Mouse (Mus musculus) layer of hippocampus, adult 11-12 months (tissue): ENCODE data around the gene Ak2.

Source experiments
- DNase-seq: peaks from one replicate; pipeline ENCODE4 v3.0.0; 2022; ENCODE audit warnings: low spot score

Ak2 gene

DNA sequence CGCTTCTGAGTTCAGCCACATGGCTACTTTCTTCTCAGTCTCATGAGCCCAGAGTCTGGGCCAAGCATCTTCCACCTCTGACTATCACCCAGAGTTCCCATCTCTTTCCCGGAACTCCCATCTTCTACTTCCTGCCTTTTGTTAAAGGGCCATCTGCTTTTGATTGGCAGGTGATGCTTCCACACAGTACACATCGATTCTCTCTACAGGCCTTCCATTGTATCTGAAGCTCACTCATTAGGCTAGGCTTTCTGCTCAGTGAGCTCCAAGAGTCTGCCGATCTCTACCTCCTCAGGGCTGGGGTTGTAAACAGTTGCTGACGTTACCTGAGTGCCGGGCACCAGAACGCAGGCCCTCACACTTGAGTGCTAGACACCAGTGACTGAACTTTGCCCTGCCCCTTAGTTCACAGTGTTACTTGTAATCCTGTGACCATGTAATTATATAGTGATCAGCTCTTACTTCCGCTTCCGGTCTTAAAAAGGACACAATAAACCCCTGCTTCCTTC, at the start of gene Ak2:
Gene Ak2, plus strand, starts transcription at position 459 of the 509 bp plus-strand sequence.
- DNase-seq, result no peak

DNA sequence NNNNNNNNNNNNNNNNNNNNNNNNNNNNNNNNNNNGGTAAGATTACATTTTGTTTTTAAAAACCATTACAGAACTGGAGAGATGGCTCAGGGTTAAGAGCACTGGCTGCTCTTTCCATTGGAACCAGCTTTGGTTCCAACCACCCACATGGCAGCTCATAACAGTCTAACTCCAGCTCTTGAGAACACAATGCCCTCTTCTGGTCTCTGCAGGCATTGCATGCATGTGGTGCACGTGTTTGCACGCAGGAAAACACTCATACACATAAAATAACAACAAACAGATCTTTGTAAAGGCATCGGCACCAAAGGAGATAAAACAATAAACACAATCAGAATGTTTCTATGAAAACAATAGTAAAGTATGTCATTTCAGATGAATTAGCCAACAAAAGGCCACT, 49.4 kb upstream of the Ak2 start:
- DNase-seq, result no peak

DNA sequence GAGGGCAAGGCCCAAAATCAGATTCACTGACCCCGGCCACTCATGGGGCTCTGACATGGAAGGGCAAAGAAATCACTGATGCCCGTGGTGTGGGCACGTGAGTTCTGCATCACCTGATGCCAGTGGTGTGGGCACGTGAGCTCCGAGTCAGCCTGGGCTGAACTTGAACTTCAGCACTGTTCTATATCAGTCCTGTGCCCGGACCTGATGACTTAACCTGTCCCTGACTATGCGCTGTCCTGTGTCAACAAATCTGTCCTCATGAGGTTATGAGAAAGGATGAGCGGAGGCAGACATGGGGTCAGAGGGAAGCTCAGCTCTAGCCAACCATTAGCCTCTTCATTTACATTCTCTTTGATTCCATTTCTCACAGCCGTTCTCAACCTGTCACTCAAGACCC, 45.0 kb upstream of the Ak2 start:
- no peak for DNase-seq

DNA sequence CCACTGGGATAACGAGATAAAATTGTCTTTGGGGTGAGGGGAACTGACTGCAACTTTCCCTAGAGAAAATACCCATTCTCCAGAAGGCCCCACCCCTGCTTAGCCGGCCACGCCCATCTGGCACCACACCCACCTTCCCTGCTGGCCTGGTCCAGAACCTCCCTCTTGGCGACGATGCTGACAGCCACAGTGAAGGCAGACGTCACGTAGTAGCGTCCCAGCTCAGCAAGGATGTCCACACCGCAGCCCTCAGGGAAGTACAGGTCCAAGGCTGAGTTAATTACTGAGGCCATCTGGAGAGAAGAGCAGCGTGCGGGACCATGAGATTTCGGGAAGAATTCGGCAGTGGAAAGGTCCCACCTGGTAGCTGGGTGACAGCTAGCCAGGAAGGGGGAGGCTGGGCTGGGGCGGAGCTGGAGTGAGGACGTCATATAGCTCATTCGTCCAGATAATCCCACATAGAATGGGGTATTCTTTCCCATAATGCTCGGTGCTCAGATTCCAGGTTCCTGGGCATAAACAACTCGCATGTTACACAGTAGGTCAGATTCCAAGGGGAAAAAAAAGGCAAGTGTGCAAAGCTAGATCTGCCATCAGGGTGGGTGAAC, 44.3 kb upstream of the Ak2 start:
- no peak for DNase-seq

DNA sequence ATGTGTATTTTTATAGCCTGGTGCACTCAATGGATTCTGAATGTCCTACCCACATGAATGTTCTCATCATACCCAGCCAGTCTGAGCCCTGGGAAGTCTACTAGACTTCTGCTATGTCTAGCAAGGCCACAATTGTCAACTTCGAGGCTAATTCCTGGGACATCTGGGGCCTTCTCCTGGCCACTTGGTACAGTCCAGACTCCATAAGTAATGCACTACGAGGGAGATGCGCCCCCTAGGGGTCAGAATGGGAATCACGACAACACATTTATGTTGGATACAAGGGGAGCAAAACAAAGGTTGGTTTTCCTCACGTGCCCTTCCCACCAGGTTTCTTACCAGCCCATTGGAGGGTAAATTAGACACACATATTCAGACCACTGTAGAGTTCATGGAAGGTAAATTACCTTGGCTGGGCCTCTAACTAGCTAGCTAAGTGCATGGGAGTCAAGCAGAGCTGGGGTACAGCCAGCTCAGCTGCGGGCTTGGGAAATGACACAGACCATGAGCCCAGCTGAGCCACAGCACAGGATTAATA, 43.6 kb upstream of the Ak2 start:
- DNase-seq, result peak; percentile 62

DNA sequence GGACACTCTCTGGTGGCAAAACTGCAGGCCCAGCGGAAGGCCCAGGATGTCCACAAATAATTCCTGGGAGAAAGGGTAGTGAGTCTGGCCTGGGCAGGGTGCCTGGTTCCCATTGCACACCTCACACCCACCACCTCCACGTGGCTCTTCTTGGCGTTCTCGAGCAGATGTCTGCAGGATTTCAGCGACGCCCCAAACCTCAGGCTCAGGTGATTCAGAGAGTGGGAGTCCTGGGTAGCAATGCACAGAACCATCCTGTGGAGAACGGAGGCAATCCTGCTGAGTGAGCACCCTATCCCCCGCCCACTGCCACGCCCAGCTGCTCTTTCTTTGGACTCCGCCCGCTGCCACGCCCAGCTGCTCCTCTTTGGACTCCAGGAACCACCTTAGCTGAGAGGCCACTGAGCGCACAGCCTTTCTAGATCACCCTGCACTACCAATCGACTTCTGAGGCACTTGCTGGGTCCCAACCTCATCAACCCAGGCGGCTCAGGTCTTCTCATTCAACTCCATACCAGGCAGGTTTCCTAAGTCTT, 42.2 kb upstream of the Ak2 start:
- DNase-seq, result no peak

DNA sequence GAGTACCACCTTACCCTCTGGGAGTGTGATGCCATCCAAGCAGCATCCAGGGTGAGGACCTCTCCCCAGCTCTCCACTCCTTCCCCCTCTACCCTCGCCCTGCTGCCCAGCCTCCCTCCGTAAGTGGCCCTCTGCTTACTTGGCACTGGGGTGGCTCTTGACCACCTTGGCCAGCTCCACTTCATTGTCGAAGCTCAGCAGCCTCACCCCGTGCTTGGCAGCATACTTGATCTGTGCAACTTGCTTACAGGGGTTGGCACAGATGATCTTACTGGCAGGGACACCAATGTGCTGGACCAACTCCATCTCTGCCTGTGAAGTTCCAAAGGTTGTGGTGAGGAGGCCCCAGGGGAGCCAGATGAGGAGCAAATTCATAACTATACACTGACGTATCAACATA, 41.3 kb upstream of the Ak2 start:
- no peak for DNase-seq

DNA sequence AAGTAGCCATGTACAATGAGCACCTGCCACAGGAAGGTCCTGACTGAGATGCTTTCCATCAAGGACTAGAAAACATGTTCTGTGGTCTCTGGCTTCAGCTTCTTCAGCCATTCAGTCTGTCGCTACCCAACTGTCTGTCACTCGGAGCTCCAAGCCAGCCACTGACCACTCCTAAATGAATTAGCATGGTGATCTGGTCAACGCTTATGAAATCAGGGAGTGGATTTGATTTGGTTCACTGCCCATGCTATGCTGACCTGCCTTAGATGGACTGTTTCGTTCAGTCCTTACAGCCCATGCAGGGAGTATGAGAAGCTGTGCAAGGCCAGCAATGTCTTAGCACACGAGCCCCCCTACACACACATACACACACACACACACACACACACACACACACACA, 37.9 kb upstream of the Ak2 start:
- no peak for DNase-seq

DNA sequence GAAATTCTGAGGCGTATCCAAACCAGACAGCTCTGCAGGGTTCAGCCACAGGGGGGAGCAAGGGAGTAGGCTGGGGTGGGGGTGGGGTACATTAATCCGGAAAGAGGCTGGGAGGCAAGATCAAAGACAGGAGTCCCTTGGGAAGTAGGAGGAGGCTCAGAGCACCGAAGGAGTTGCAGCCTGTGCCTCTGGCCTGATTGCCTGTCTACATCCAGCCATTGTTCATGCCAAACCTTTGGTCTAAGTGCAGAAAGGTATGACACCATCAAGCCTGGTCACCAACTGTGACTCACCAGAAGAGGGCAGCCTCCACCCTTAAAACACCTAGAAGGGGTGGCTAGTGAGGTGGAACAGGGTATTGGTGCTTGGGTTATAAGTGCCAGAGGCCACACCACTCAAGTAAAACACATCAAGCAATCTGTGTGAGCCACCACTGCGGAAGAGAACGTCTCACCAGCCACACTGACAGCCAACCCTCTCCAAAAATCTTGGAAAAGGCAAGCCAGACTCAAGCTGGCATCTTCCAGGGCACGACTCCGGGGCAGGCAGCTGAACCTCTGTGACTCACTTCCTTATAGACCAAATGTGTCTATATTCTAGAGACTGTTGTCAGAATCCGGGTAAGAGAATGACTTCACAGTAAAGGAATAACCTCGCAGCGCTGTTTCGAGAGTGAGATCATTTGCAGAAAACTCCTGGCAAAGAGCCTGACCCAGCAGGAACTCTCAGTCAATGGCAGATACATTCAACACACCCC, 34.4 kb upstream of the Ak2 start:
- DNase-seq, result peak; percentile 35

DNA sequence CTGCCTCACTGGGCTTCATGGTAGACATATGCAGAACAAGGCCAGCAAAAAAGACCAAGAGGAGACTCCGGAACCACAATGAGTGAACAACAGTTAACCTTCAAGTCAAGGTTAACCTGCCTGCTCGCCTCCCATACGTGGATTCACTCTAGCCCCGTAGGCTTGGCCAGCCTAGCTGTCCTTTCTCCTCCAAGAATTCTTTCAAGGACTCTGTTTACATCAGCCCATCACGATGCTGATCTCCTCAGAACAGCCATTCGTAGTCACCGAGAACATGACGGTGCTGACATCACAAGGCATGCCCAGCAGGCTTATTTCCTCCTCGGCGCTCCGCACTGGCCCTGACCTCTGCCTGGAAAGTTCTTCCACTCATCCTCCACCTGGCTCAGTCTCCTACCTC, 33.6 kb upstream of the Ak2 start:
- DNase-seq, result no peak

DNA sequence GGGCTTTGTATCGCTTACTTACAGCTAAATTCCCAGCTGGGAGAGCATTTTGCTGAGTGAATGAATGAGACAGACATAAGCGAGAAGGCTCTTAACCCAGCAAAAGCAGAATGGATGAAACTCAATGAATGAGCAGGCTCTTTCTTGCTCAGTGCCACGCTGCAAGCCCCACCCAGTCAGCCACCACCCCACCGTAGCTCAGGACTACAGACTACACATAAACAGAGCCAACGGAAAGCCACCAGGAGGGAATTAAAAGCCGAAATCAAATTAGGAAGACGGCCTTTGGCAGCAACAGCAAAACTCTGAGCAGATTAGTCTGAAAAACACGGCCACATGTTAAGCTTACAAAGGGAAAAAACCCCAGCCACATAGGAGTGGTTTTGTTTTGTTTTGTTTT, 32.9 kb upstream of the Ak2 start:
- no peak for DNase-seq

DNA sequence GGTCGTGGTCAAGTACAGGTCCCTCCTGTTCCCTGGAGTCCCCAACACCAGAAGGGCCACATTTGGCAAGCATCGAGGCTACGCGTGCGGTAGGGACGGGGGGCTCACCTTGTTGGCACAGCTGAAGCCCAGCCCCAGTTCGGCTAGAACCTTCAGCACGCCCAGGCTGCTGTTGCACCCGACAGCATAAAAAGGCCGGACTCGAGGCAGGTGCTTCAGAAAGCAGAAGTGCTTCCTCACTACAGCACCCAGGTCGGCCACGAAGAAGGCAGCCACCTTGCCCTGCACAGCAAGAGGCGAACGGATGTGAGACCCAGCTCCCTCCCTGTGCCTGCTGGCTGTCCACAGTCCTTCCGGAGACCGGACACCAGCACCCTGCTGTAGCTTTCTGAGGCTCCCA, 32.1 kb upstream of the Ak2 start:
- no peak for DNase-seq

DNA sequence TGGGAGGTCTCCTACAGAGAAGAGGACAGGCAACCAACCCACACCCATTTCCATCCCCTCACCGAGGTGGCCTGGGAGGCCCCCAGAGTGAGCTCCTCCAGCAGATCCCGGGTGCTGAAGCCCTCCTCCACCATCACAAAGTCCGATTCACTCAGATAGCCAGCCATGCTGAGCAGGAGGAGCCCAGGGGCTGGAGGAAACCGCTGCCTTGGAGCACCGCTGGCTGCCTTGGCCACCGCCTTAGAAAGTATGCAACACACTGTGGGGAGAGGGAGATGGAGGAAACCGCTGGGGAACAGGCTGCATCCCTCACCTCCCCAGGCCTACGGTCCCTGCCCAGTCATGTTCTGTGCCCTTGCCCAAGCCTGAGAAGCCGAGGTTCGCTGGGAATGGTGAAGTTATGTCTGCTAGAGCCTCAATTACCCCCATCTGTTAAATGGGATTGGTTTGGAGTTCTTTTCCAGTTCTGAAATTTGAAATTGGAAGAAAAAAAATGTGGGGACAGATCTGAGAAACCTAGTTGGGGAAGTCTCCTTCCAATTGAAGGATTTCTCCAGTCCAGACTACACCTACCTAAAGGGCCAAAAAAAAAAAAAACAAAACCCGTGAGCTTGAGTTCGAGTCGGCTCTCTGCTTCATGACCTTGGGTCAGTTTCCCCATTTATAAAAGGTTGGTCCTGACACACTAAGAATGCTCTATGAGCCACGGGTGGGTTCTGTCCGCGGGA, 30.3 kb upstream of the Ak2 start:
- DNase-seq, result no peak

DNA sequence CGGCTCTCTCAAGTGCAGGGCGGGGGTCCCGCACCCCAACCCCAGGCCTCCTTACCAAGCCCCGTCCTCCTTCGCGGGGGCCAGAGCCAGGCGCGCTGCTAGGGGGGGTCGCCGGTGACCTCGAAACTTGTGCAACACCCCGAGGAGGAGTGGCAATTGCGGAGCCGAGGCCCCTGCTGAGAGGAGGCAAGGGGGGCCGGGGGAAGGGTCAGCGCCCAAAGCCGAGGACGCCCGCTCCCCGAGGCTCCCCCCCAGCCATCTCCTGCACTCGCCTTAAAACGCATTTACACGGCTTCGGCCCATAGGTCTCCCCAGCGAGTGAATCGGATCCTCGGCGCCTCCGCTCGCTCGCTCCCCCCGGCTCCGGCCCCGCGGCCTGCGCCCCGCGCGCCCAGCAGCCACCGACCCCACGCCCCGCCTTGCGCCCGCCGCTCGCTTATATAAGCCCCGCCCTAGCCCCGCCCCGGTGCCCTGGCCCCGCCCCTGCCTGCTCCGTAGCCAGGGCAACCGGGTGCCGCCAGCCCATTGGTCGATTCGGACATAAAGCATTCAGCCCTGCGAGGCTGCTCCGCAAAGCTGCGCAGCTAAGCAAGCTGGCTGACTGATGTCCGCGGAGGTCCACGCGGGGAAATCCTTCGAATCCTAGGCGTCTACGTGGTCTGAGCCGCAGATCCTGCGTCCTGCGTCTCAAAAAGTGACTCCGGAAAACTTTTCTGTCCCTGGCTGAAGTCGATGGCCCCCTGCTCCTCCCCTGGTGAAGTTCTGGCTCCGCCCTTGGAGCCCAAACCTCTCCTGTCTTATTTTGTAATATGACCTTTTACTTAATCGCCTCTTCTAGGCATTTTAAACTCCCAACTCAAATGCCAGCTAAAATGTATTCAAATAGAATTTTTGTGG, 29.5 kb upstream of the Ak2 start, which contains the start of gene Azin2:
Gene Azin2, minus strand, starts transcription at position 414 of the 897 bp plus-strand sequence.
- DNase-seq, result peak; percentile 92

DNA sequence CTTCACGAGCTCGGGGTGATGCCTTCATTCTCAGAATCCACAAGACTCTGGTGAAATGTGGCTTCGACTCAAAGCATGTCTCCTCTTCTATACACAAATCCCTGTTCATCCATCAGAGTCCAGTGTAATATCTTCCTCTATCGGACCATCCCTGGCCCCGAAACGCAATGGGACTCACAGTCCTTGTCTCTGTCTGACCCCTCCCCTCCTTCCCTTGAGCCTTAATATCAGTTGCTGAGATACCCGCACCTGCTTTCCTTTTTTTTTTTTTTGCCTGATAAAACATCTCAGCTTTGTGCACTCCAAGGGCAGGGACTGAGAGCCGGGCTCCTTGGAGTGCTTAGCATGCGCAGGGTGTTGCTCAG, 28.9 kb upstream of the Ak2 start:
- no peak for DNase-seq

DNA sequence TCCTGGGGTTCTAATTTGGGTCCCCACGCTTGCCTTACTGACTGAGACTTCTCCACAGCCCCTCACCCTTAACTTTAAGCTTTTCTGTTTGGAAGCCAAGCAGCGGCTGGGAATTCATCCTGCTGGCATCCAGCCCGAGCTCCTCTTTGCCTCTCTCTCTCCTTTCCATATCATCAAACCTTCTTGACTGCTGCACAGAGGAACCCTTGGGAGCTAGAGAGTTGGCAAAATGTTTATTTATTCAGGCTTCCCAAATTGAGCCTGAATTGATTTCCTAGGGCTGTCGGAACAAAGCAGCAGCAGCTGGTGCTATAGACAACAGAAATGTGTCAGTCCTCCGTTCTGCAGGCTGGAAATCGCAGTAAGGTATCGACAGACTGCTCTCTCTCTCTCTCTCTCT, 25.0 kb upstream of the Ak2 start:
- DNase-seq, result no peak

DNA sequence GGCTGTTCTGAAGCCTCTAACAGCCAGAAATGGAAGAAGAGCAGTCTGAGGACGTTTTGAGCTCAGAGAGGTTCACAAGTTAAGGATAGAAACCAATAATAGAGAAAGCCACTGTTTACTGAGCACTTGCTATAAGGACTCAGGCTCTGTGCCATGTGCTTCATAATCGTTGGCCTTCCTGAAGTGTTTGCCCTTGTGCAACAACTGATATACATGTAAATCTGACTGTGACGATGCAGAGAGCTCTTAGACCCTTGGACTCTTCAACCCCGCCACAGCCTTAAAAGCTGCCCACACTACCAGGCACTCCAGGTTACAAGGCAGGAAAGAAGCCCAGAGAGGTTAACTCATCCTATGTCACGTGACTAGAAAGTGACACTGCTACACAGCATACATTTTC, 22.7 kb upstream of the Ak2 start:
- no peak for DNase-seq

DNA sequence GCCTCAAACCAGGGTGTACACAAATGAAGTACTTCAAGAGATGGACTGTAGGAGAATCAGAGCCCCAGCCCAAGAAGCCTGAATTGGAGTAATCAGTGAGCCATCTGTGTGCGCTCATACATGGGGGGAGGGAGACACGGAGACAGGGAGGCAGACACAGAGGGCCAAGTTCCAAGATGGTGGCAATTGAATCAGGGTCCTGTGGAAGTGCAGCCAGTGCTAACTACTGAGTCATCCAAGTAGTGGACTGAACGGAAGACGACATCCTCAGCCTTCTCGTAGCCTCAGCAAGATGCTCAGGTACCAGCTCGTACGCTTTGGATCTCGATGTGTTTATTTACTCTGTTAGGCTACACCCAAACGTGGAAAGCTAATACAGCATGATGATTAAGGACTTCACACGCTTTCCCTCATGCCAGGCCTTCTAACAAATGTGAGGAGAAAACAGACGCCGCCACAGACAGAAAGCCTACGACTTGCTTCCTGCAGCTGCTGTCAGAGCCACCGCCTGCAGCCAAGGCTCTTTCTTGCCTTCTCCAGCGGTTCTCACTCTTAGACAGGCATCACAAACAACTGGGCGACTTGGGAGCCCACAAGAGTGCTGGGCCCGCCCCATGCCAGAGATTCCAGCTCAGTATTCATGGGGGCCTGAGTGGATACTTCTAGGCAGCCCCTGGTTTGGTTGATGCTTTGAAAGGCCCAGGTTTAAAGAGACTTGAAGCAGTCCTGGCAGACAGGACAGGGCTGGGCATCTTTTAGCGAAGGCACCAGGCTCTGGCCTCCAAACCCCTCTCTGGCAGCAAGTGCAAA, 21.9 kb upstream of the Ak2 start:
- no peak for DNase-seq

DNA sequence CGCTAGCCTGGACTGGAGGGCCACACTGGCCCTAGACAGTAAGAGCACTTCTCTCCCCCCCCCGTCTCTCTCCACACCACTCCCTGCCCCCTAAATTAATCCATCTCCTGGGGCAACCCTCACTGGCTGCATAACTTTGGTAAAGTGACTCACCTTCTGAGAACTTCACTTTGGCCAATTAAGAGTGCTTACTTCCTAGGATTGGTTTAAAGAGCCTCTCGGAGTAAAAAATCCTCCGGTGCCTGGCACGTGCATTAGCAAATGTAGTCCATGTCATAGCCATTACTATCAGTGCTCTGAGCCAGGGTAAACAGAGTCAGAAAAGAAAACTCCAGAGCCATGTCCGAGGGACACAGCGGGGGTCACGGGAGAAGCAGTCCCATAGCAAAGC, 21.3 kb upstream of the Ak2 start:
- DNase-seq, result no peak

DNA sequence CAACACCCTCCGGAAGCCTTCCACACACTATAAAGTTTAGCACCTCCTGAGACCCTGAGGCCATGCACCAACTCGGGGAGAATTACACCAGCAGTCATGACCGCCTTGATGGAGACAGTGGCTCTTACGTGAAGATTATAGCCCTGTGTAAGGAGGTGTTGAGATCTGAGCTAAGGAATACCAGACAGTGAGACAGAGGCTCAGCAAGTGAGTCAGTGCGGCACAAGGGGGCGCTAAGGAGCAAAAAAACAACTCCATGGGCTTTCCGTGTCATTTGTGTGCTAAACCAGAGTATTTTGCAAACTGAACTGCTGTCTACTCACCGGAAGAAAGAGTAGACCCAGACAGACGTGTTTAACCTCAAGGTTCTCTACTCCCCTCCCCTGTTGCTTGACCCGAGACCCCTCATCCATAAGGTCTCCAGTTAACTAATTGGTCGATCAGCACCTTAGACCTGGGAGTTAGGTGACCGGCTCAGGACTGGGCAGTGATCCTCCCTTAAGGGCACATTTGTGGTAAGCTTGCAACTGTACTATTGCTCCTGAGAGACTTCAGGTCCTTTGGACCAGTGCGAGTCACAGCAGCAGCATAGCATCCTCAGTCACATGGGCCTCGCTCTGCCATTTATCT, 20.6 kb upstream of the Ak2 start:
- peak; percentile 83 for DNase-seq
